Mouse (Mus musculus) embryonic fibroblast, embryonic 13.5 days (primary cell): ENCODE measurements around the gene Nat8.
"Not testable (repeated sequence)": the region's sequence is repeated elsewhere in the genome, so short reads cannot be mapped to it uniquely, and the experiment has no call there.

Experiments used
- CTCF ChIP-seq: IDR thresholded peaks from 2 replicates; pipeline ENCODE4 v1.5.1; 2011; ENCODE audit warnings: mild to moderate bottlenecking, control low read depth, low read length, moderate library complexity, borderline replicate concordance; ENCODE audit not compliant: insufficient read depth
- POLR2A ChIP-seq: IDR thresholded peaks from 2 replicates; pipeline ENCODE4 v1.6.1; 2011; ENCODE audit warnings: low read depth, mild to moderate bottlenecking, control low read depth, low read length, moderate library complexity

GRCm38 (mm10) chr6:85866995-85867394, 35.1 kb upstream of the Nat8 start:
- TF ChIP-seq CTCF, POLR2A: not testable (repeated sequence)
